Comparison of ENCODE assay signal across 14 mouse cellular contexts in the genomic region with DNA sequence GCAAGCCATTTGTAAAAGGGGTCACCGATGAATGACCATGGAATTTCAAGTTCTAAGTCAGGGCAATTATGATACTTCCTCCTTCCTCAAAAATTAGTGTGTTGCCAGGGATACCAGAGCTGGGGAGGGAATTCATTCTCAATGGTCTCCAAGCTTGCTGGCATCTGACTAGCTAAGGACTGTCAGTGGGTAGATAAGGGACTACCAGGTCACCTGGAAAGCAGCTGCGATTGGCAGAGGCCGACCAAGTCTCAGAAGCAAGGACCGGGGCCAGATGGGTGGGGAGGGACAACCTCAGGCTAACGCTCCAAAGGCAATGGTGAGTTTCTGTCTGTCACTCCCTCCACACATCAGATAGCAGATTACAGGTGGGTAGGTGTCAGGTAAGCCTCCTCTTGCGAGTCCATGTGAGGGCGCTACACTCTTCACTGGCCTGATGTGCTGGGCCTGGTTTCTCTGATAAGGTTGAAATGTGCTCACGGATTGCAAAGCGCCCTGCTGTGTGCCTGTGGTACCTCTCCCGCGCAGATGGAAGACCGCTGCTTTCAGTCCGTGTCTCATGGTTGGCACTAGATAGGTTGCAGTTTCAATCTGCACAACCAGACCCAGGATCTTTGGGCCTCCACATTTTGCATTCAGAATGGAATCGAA. TPM values are rescaled to one million over a fixed set of nuclear protein-coding genes. Genes with fewer than 3 reads are reported as not detected.
DNase-seq lines count a peak whose midpoint lies in the region; ATAC-seq and TF ChIP-seq lines count a peak whose summit lies in the region.
"Had no signal": no experiment of that assay in that cellular context is flagged by ENCODE, and none has a peak within 500 bp of the region (broad histone marks: within the 10 kb centered on the region; RNA-seq: fewer than 3 reads in every experiment).

No protein-coding gene starts in this region.

- no peak overlapping the region for H3K9ac ChIP-seq in lung, embryonic 14.5 days
- H3K9ac ChIP-seq in intestine, embryonic 14.5 days (ENCODE audit: low read length) = no peak overlapping the region
- H3K9ac ChIP-seq: limb, embryonic 13.5 days had no signal

- no peak for ATAC-seq in lung, embryonic 14.5 days (ENCODE audit: insufficient read depth)
- 0 out of 2 replicates have a peak, but pooled peaks have one; percentile 15 for ATAC-seq in intestine, embryonic 14.5 days (replicated peaks; ENCODE audit: low FRiP score, low TSS enrichment, low read depth)
- peak; percentile 72 for ATAC-seq in megakaryocyte-erythroid progenitor cell, adult 5-6 weeks (replicated peaks; ENCODE audit: low FRiP score, low TSS enrichment, poor library complexity, severe bottlenecking)
- no peak for ATAC-seq in erythroid progenitor cell, adult 5-6 weeks (replicated peaks; ENCODE audit: low FRiP score, poor library complexity, severe bottlenecking)
- ATAC-seq: hindbrain, embryonic 16.5 days had no signal

- peak; percentile 8 for DNase-seq in embryo, embryonic 10 days (ENCODE audit: low spot score)
- no peak for DNase-seq in embryo, embryonic 11 days
- DNase-seq in lung, embryonic 14.5 days = no peak
- DNase-seq in lung, postnatal 36 days = no peak
- DNase-seq in intestine, embryonic 14.5 days (ENCODE audit: low spot score) = no peak
- DNase-seq in thymus, postnatal 10 days (ENCODE audit: low spot score in 2 of 2) = no peak
- DNase-seq: cerebellum, postnatal 36 days had no signal

- no peaks in the 10 kb centered on the region for H3K4me1 ChIP-seq in lung, embryonic 14.5 days (ENCODE audit: insufficient read depth)
- no peaks in the 10 kb centered on the region for H3K4me1 ChIP-seq in intestine, embryonic 14.5 days (replicated peaks; ENCODE audit: control insufficient read depth, insufficient read depth, low read length)
- H3K4me1 ChIP-seq: limb, embryonic 13.5 days had no signal

- no peaks in the 10 kb centered on the region for H3K9me3 ChIP-seq in lung, embryonic 14.5 days (ENCODE audit: low read depth, low read length)
- no peaks in the 10 kb centered on the region for H3K9me3 ChIP-seq in intestine, embryonic 14.5 days (ENCODE audit: control insufficient read depth, low read length)
- H3K9me3 ChIP-seq: limb, embryonic 13.5 days had no signal

- 0 out of 2 replicates have a peak, but pooled peaks have one; percentile 16 for TF ChIP-seq CTCF in lung, embryonic 14.5 days (IDR thresholded peaks at IDR 0.05; ENCODE audit: low read depth)

- no peak overlapping the region for H3K4me2 ChIP-seq in lung, embryonic 14.5 days
- H3K4me2 ChIP-seq in intestine, embryonic 14.5 days (ENCODE audit: low read length) = no peak overlapping the region
- H3K4me2 ChIP-seq: limb, embryonic 13.5 days had no signal

- 16% methylated on average over 14 of the region's 14 CpGs for WGBS in lung, embryonic 14.5 days
- 16% methylated on average over 14 of the region's 14 CpGs for WGBS in intestine, embryonic 14.5 days

- no peak overlapping the region for H3K4me3 ChIP-seq in lung, embryonic 14.5 days (ENCODE audit: low read depth, low read length)
- H3K4me3 ChIP-seq in intestine, embryonic 14.5 days (ENCODE audit: low read depth, low read length) = no peak overlapping the region
- H3K4me3 ChIP-seq: limb, embryonic 13.5 days; myocyte had no signal

- H3K27ac ChIP-seq in lung, embryonic 14.5 days (ENCODE audit: low read depth) = no peak overlapping the region
- no peak overlapping the region for H3K27ac ChIP-seq in intestine, embryonic 14.5 days (ENCODE audit: low read depth)
- H3K27ac ChIP-seq: limb, embryonic 13.5 days had no signal

- no peaks in the 10 kb centered on the region for H3K36me3 ChIP-seq in lung, embryonic 14.5 days (ENCODE audit: insufficient read depth)
- H3K36me3 ChIP-seq in intestine, embryonic 14.5 days (ENCODE audit: control insufficient read depth, insufficient read depth, low read length) = no peaks in the 10 kb centered on the region
- H3K36me3 ChIP-seq: limb, embryonic 13.5 days had no signal

- no peaks in the 10 kb centered on the region for H3K27me3 ChIP-seq in lung, embryonic 14.5 days (ENCODE audit: insufficient read depth, low read length)
- no peaks in the 10 kb centered on the region for H3K27me3 ChIP-seq in intestine, embryonic 14.5 days (replicated peaks; ENCODE audit: control insufficient read depth, insufficient read depth, low read length)
- H3K27me3 ChIP-seq: limb, embryonic 13.5 days had no signal

RNA-seq across cellular contexts. Expression of a gene that starts 19.5 kb away (rescaled TPM):
- polyA plus RNA-seq in lung, embryonic 14.5 days (2014; fragmentation: Nextera tagmentation; extraction: Ambion mirVana) = 3.6 and 3.9 TPM in 2 replicates
- 1.7 and 3.2 TPM in 2 replicates for polyA plus RNA-seq in intestine, embryonic 14.5 days (2014; fragmentation: Nextera tagmentation; extraction: Ambion mirVana)
- not detected in 2 replicates for total RNA-seq in megakaryocyte-erythroid progenitor cell, adult 5-6 weeks (2014; fragmentation: Nextera tagmentation)
- total RNA-seq in megakaryocyte-erythroid progenitor cell, adult 5-6 weeks (2017) = not detected in 2 replicates
- not detected in 2 replicates for total RNA-seq in erythroid progenitor cell, adult 5-6 weeks (2015; ENCODE audit: low replicate concordance)
- not detected in 2 replicates for total RNA-seq in erythroid progenitor cell, adult 5-6 weeks (2017; ENCODE audit: low replicate concordance)
- total RNA-seq: adrenal gland, postnatal 14 days had no signal
- polyA plus RNA-seq: small intestine, adult 2 months had no signal

RNA-seq across cellular contexts. Expression of a gene that starts 54.3 kb away (rescaled TPM):
- 1.0 and 1.1 TPM in 2 replicates for polyA plus RNA-seq in lung, embryonic 14.5 days (2014; fragmentation: Nextera tagmentation; extraction: Ambion mirVana)
- 0.05 TPM in 1 of 2 replicates, not detected in the other for polyA plus RNA-seq in intestine, embryonic 14.5 days (2014; fragmentation: Nextera tagmentation; extraction: Ambion mirVana)
- 0.15 TPM in 1 of 2 replicates, not detected in the other for total RNA-seq in megakaryocyte-erythroid progenitor cell, adult 5-6 weeks (2014; fragmentation: Nextera tagmentation)
- total RNA-seq in megakaryocyte-erythroid progenitor cell, adult 5-6 weeks (2017) = not detected in 2 replicates
- not detected in 2 replicates for total RNA-seq in erythroid progenitor cell, adult 5-6 weeks (2015; ENCODE audit: low replicate concordance)
- total RNA-seq in erythroid progenitor cell, adult 5-6 weeks (2017; ENCODE audit: low replicate concordance) = not detected in 2 replicates

RNA-seq across cellular contexts. Expression of a gene that starts 56.9 kb away (rescaled TPM):
- polyA plus RNA-seq in lung, embryonic 14.5 days (2014; fragmentation: Nextera tagmentation; extraction: Ambion mirVana) = 803 and 809 TPM in 2 replicates
- polyA plus RNA-seq in intestine, embryonic 14.5 days (2014; fragmentation: Nextera tagmentation; extraction: Ambion mirVana) = 798 and 814 TPM in 2 replicates
- 700 and 784 TPM in 2 replicates for total RNA-seq in megakaryocyte-erythroid progenitor cell, adult 5-6 weeks (2014; fragmentation: Nextera tagmentation)
- 1,626 and 1,721 TPM in 2 replicates for total RNA-seq in megakaryocyte-erythroid progenitor cell, adult 5-6 weeks (2017)
- 403 and 407 TPM in 2 replicates for total RNA-seq in erythroid progenitor cell, adult 5-6 weeks (2015; ENCODE audit: low replicate concordance)
- total RNA-seq in erythroid progenitor cell, adult 5-6 weeks (2017; ENCODE audit: low replicate concordance) = 524 and 658 TPM in 2 replicates

Comparison
In these comparisons a context has a peak if more than half of its experiments do, and no peak if none do; other contexts are left out.
1. ATAC-seq: peak in intestine, embryonic 14.5 days (single experiment) and megakaryocyte-erythroid progenitor cell, adult 5-6 weeks (single experiment); none in lung, embryonic 14.5 days (single experiment) and erythroid progenitor cell, adult 5-6 weeks (single experiment).